Mouse (Mus musculus) left cerebral cortex, adult 2 months (tissue): ENCODE measurements around the gene Dusp7. TPM values are rescaled to one million over a fixed set of nuclear protein-coding genes. Genes with fewer than 3 reads are reported as not detected.

Source experiments
- DNase-seq, 2 experiments: peaks; one replicate each; pipeline ENCODE4 v3.0.0; 2021 to 2022; ENCODE audit warnings: low spot score in 2 of 2, mixed read lengths in 1 of 2; ENCODE audit errors: extremely low spot score in 1 of 2
- H3K27ac ChIP-seq: fragments of 200-600 bp; 2 replicates; pipeline ENCODE4 v1.8.1; 2022
- H3K4me3 ChIP-seq: fragments of 200-600 bp; 2 replicates; pipeline ENCODE4 v1.8.1; 2022
- CTCF ChIP-seq: fragments of 200-600 bp; IDR thresholded peaks from 2 replicates; pipeline ENCODE4 v1.8.1; 2022; ENCODE audit warnings: antibody characterized with exemption, mild to moderate bottlenecking, moderate library complexity
- intact Hi-C: fragments of 180-260 bp; cut with DNase I; formaldehyde crosslinking; loops from one replicate; pipeline ENCODE4 v1.15.1; 2025
- total RNA-seq, 2 experiments: library from RNA; stranded (reverse); gene quantifications; 2 replicates each; pipeline ENCODE4 v1.2.3; 2021

Gene Dusp7
- total RNA-seq, 2 experiments from 2014 or later, result 105 to 115 TPM

- Histone ChIP-seq H3K4me3 (peak overlapping the region; percentile 84), H3K27ac (peak overlapping the region; percentile 99)
- intact Hi-C loops, result loop anchor here (1.0 to 2.0 kb wide), 3 partner anchors 32 to 81 kb away; no protein-coding TSS in a partner anchor
- TF ChIP-seq CTCF, result no peak
- DNase-seq, result no peak
Measured at GRCm38 (mm10) chr9:106370620-106371383, 2.4 kb downstream of the Dusp7 start.

GRCm38 (mm10) chr9:106371384-106371671 is 2.9 kb downstream of the Dusp7 start:
- TF ChIP-seq CTCF, result no peak
- intact Hi-C loops, result loop anchor here (1.0 to 2.0 kb wide), 3 partner anchors 31 to 81 kb away; no protein-coding TSS in a partner anchor
- peak overlapping the region; percentile 84 for H3K4me3 ChIP-seq
- H3K27ac ChIP-seq, result peak overlapping the region; percentile 99
- DNase-seq, result peak in 1 of 2 experiments; percentile 65

- peak overlapping the region; percentile 84 for H3K4me3 ChIP-seq
- peak; percentile 10 for TF ChIP-seq CTCF
- intact Hi-C loops, result loop anchor here (1.0 to 2.0 kb wide), 4 partner anchors 31 to 81 kb away; no protein-coding TSS in a partner anchor
- H3K27ac ChIP-seq, result peak overlapping the region; percentile 99
- peak; percentile 73 to 74 for DNase-seq
Measured at GRCm38 (mm10) chr9:106371776-106372175, 3.3 kb downstream of the Dusp7 start.

GRCm38 (mm10) chr9:106372431-106373412 is 4.3 kb downstream of the Dusp7 start:
- Histone ChIP-seq H3K27ac (peak overlapping the region; percentile 99), H3K4me3 (peak overlapping the region; percentile 84)
- no peak for DNase-seq
- intact Hi-C loops, result loop anchor here (1.0 kb wide), 1 partner anchor 46 kb away; no protein-coding TSS in a partner anchor
- TF ChIP-seq CTCF, result no peak

GRCm38 (mm10) chr9:106373973-106374372 is 5.5 kb downstream of the Dusp7 start:
- DNase-seq, result no peak
- Histone ChIP-seq H3K4me3 (peak overlapping the region; percentile 84; the same call in 1 of the 2 replicates), H3K27ac (peak overlapping the region; percentile 99; the same call in 1 of the 2 replicates)
- no peak for TF ChIP-seq CTCF
- intact Hi-C loops, result no loop called here

GRCm38 (mm10) chr9:106377247-106377646 is 8.8 kb downstream of the Dusp7 start:
- intact Hi-C loops, result no loop called here
- Histone ChIP-seq H3K4me3 (no peak overlapping the region), H3K27ac (peak overlapping the region; percentile 78)
- no peak for TF ChIP-seq CTCF
- DNase-seq, result no peak

GRCm38 (mm10) chr9:106378045-106378444 is 9.6 kb downstream of the Dusp7 start:
- no peak for TF ChIP-seq CTCF
- H3K27ac ChIP-seq, result peak overlapping the region; percentile 78
- intact Hi-C loops, result no loop called here
- no peak overlapping the region for H3K4me3 ChIP-seq
- no peak for DNase-seq

GRCm38 (mm10) chr9:106378753-106379152 is 10.3 kb downstream of the Dusp7 start:
- DNase-seq, result no peak
- Histone ChIP-seq H3K4me3 (no peak overlapping the region), H3K27ac (no peak overlapping the region)
- TF ChIP-seq CTCF, result no peak
- intact Hi-C loops, result no loop called here

GRCm38 (mm10) chr9:106386181-106386864 is 17.9 kb downstream of the Dusp7 start:
- intact Hi-C loops, result no loop called here
- TF ChIP-seq CTCF, result no peak; the same call in 1 of the 2 replicates
- no peak for DNase-seq
- Histone ChIP-seq H3K27ac (no peak overlapping the region; the same call in 1 of the 2 replicates), H3K4me3 (no peak overlapping the region)

- DNase-seq, result no peak
- intact Hi-C loops, result no loop called here
- no peak for TF ChIP-seq CTCF
Measured at GRCm38 (mm10) chr9:106392828-106393527, 24.5 kb downstream of the Dusp7 start.

GRCm38 (mm10) chr9:106393548-106393947 is 25.1 kb downstream of the Dusp7 start:
- intact Hi-C loops, result no loop called here
- Histone ChIP-seq H3K4me3 (no peak overlapping the region), H3K27ac (no peak overlapping the region)
- DNase-seq, result no peak
- no peak for TF ChIP-seq CTCF

More at GRCm38 (mm10) chr9:106392828-106393527, 24.5 kb downstream of the Dusp7 start:
- no peak overlapping the region for H3K27ac ChIP-seq
- H3K4me3 ChIP-seq, result no peak overlapping the region
